Mouse (Mus musculus): ENCODE data around the gene Lingo1. TPM values are rescaled to one million over a fixed set of nuclear protein-coding genes. Genes with fewer than 3 reads are reported as not detected.

The Lingo1 gene
- total and polyA plus RNA-seq, 3 experiments, result not detected

DNA sequence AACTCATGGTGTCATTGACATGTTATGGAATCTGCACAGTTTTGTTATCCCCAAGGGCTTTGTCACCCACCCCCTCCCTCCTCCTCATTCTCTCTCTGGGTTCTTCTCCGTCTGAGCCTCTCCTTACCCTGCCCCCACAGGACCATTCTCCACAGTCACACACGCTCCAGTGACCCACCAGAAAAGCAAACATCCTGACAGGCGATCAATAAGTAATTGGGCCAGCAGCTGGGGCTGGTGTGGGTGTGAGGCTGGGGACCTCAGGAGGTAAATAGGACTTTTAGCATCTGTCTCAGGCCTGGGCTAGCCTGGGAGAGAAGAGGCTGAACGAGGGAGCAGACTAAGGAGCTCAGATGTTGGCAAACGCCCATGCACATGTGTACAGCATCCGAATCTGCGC, 173.5 kb downstream of the Lingo1 start:
- H3K27me3 ChIP-seq (replicated peaks), result no peaks in the 10 kb centered on the region
- dilution Hi-C loops (cut with MboI; ENCODE audit: extremely low pct_ligation_motif_present, extremely low pct_unique_long_range_greater_than_20kb, low sequenced_read_pairs), result no loop called here
- no peak for DNase-seq (ENCODE audit: extremely low read depth)
- no peaks in the 10 kb centered on the region for H3K9me3 ChIP-seq (replicated peaks; ENCODE audit: low read length)
- H3K4me1 ChIP-seq (ENCODE audit: control insufficient read depth in 1 of 2, insufficient read depth in 2 of 2), result peaks cover 3 to 7% of the 10 kb centered on the region in 2 experiments; a peak in 2 of 4 replicates
- H3K36me3 ChIP-seq (replicated peaks in 1 of 2; ENCODE audit: control insufficient read depth in 1 of 2, insufficient read depth in 1 of 2, low read length in 1 of 2), result no peaks in the 10 kb centered on the region
- no peak overlapping the region for H3K4me3 ChIP-seq (replicated peaks in 1 of 3; ENCODE audit: low read depth in 2 of 3, low read length in 2 of 3, poor library complexity in 1 of 3)
- no peak overlapping the region for H3K27ac ChIP-seq (ENCODE audit: insufficient read depth, low read depth)
- in situ Hi-C loops (cut with MboI; ENCODE audit: low pct_ligation_motif_present, low pct_unique_long_range_greater_than_20kb, low sequenced_read_pairs), result no loop called here
- no peak overlapping the region for H3K9ac ChIP-seq (ENCODE audit: insufficient read depth, low read depth)
- no peak overlapping the region for H3K4me2 ChIP-seq (ENCODE audit: insufficient read depth, low read depth, poor library complexity, severe bottlenecking)
- no peaks in the 10 kb centered on the region for H3K79me2 ChIP-seq (replicated peaks; ENCODE audit: control insufficient read depth, extremely low read depth, insufficient read depth, poor library complexity, severe bottlenecking)
- no peak for TF ChIP-seq USF2 (conservative IDR thresholded peaks at IDR 0.05; ENCODE audit: low read depth, low read length)
- TF ChIP-seq CHD1 (IDR thresholded peaks at IDR 0.05; ENCODE audit: low read depth, low read length), result no peak

DNA sequence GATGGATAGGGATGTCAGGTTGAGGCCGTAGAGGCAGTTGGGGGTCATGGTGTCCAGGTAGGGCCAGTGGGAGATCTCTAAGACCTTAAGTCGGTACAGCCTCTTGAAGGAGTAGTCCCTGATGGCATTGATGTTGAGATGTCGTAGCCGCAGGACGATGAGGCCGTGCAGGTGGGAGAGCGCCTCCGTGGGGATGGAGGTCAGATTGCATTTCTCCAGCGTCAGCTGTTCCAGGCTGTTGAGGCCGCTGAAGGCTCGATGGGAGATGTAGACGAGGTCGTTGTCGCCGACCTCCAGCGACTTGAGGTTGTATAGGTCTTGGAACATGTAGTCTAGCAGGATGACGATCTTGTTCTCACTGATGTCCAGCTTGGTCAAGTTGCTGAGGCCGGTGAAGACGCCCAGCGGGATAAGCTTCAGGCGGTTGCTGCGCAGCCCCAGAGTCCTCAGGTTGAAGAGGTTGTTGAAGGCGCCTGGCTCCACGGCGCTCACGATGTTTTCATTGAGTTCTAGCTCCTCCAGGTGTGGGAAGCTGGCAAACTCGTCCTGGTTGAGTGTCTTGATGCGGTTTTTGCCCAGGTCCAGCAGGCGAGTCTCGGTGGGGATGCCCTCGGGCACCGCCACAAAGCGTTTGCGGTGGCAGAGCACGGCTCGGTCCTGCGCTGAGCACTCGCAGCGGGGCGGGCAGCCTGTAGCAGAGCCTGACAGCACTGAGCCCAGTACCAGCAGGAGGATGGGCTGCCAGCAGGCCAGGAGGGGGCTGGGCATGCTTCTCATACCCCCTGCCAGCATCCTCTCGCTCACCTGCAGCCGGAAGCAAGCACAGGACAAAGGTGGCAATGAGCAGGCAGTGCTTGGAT, 175.5 kb downstream of the Lingo1 start:
- TF ChIP-seq ZNF384 (IDR thresholded peaks at IDR 0.05; ENCODE audit: low read depth, low read length) (no peak), RAD21 (IDR thresholded peaks at IDR 0.05; ENCODE audit: low read depth, low read length) (no peak), RCOR1 (conservative IDR thresholded peaks at IDR 0.05; ENCODE audit: low read depth, low read length) (no peak), USF2 (conservative IDR thresholded peaks at IDR 0.05; ENCODE audit: low read depth, low read length) (no peak), ZMIZ1 (IDR thresholded peaks at IDR 0.05; ENCODE audit: low read depth, low read length) (no peak), POLR2A (IDR thresholded peaks at IDR 0.05; ENCODE audit: low read depth, low read length) (no peak), TCF12 (IDR thresholded peaks at IDR 0.05; ENCODE audit: low read depth, low read length) (no peak), NRF1 (IDR thresholded peaks at IDR 0.05; ENCODE audit: low read depth, low read length) (no peak), HCFC1 (IDR thresholded peaks at IDR 0.05; ENCODE audit: low read depth, low read length) (no peak), E2F4 (IDR thresholded peaks at IDR 0.05; ENCODE audit: insufficient replicate concordance, low read depth, low read length) (no peak), ZC3H11A (IDR thresholded peaks at IDR 0.05; ENCODE audit: low read depth, low read length) (no peak), EP300 (IDR thresholded peaks at IDR 0.05; ENCODE audit: low read length) (no peak), MAFK (IDR thresholded peaks at IDR 0.05; ENCODE audit: insufficient replicate concordance, low read length) (no peak), USF1 (IDR thresholded peaks at IDR 0.05; ENCODE audit: low read depth, low read length) (no peak), JUN (IDR thresholded peaks at IDR 0.05; ENCODE audit: insufficient read depth, low read depth, low read length) (no peak)
- Histone ChIP-seq H3K4me2 (ENCODE audit: insufficient read depth, low read depth, poor library complexity, severe bottlenecking) (no peak overlapping the region), H3K4me1 (ENCODE audit: control insufficient read depth in 1 of 2, insufficient read depth in 2 of 2) (peaks cover 3 to 7% of the 10 kb centered on the region in 2 experiments; a peak in 2 of 4 replicates), H3K27ac (ENCODE audit: insufficient read depth, low read depth) (no peak overlapping the region), H3K9me3 (replicated peaks; ENCODE audit: low read length) (no peaks in the 10 kb centered on the region), H3K79me2 (replicated peaks; ENCODE audit: control insufficient read depth, extremely low read depth, insufficient read depth, poor library complexity, severe bottlenecking) (no peaks in the 10 kb centered on the region), H3K27me3 (replicated peaks) (no peaks in the 10 kb centered on the region), H3K4me3 (replicated peaks in 1 of 3; ENCODE audit: low read depth in 2 of 3, low read length in 2 of 3, poor library complexity in 1 of 3) (no peak overlapping the region), H3K9ac (ENCODE audit: insufficient read depth, low read depth) (no peak overlapping the region), H3K36me3 (replicated peaks in 1 of 2; ENCODE audit: control insufficient read depth in 1 of 2, insufficient read depth in 1 of 2, low read length in 1 of 2) (no peaks in the 10 kb centered on the region)
- DNase-seq (ENCODE audit: extremely low read depth), result no peak
- dilution Hi-C loops (cut with MboI; ENCODE audit: extremely low pct_ligation_motif_present, extremely low pct_unique_long_range_greater_than_20kb, low sequenced_read_pairs), result no loop called here
- in situ Hi-C loops (cut with MboI; ENCODE audit: low pct_ligation_motif_present, low pct_unique_long_range_greater_than_20kb, low sequenced_read_pairs), result no loop called here
